Mouse (Mus musculus) liver, embryonic 11.5 days (tissue): ENCODE measurements around the gene Lrtm2. TPM values are rescaled to one million over a fixed set of nuclear protein-coding genes. Genes with fewer than 3 reads are reported as not detected.

ENCODE experiments used
- ATAC-seq: fragments of 200-750 bp; cut with Nextera tagmentation; replicated peaks from 2 replicates; pipeline ENCODE4 v1.8.0; 2017; ENCODE audit warnings: moderate number of reproducible peaks, mild to moderate bottlenecking, moderate TSS enrichment, moderate library complexity; ENCODE audit not compliant: low FRiP score
- DNase-seq: peaks from one replicate; pipeline ENCODE4 v3.0.0-alpha.2; 2017; ENCODE audit warnings: low spot score
- H3K27ac ChIP-seq: fragments of 300-500 bp; sonication (generic); 2 replicates; pipeline ENCODE4 v1.5.1; 2014; ENCODE audit warnings: mild to moderate bottlenecking, low read depth, low read length, control low read depth
- H3K27me3 ChIP-seq: fragments of 300-500 bp; sonication (generic); replicated peaks from 2 replicates; pipeline ENCODE4 v1.6.1; 2014; ENCODE audit warnings: low read length, mixed read lengths; ENCODE audit not compliant: control insufficient read depth, insufficient read depth
- H3K36me3 ChIP-seq: fragments of 300-500 bp; sonication (generic); 2 replicates; pipeline ENCODE4 v1.6.1; 2014; ENCODE audit warnings: mild to moderate bottlenecking, low read length, moderate library complexity, mixed read lengths; ENCODE audit not compliant: control insufficient read depth, insufficient read depth
- H3K4me1 ChIP-seq: fragments of 300-500 bp; sonication (generic); replicated peaks from 2 replicates; pipeline ENCODE4 v1.6.1; 2014; ENCODE audit warnings: low read length, mixed read lengths; ENCODE audit not compliant: control insufficient read depth, insufficient read depth
- H3K4me2 ChIP-seq: fragments of 300-500 bp; sonication (generic); 2 replicates; pipeline ENCODE4 v1.6.1; 2014; ENCODE audit warnings: mild to moderate bottlenecking, control low read depth, moderate library complexity
- H3K4me3 ChIP-seq: fragments of 300-500 bp; sonication (generic); 2 replicates; pipeline ENCODE4 v1.5.1; 2014; ENCODE audit warnings: low read depth, low read length, control low read depth
- H3K9ac ChIP-seq: fragments of 300-500 bp; sonication (generic); 2 replicates; pipeline ENCODE4 v1.6.1; 2014; ENCODE audit warnings: low read depth, low read length, control low read depth
- H3K9me3 ChIP-seq: fragments of 300-500 bp; sonication (generic); 2 replicates; pipeline ENCODE4 v1.6.1; 2016; ENCODE audit warnings: low read length, inconsistent platforms, mixed read lengths; ENCODE audit not compliant: control insufficient read depth
- WGBS: fragments of 180-500 bp; shearing (Covaris S2); extraction: QIAGEN DNeasy Blood & Tissue Kit; methylation state at CpG from one replicate; pipeline ENCODE4 v1.1.7; 2014; 5-methylcytosine and 5-hydroxymethylcytosine counted together
- polyA plus RNA-seq: library from polyadenylated mRNA; unstranded; fragments of >200 nt; fragmentation: Nextera tagmentation; extraction: Ambion mirVana; gene quantifications from 2 replicates; pipeline ENCODE4 v1.2.1, GENCODE M21; 2014

Gene Lrtm2
- polyA plus RNA-seq, 1 experiment from 2014 or later: not detected

- Histone ChIP-seq H3K27ac (no peak overlapping the region), H3K9ac (no peak overlapping the region), H3K9me3 (no peaks in the 10 kb centered on the region), H3K4me3 (no peak overlapping the region), H3K27me3 (no peaks in the 10 kb centered on the region), H3K4me2 (no peak overlapping the region), H3K36me3 (no peaks in the 10 kb centered on the region), H3K4me1 (no peaks in the 10 kb centered on the region)
- no peak for ATAC-seq
- WGBS: 70% methylated on average over 3 of the region's 3 CpGs
- DNase-seq: no peak
These were observed 29.3 kb downstream of the Lrtm2 start for GRCm38 (mm10) chr6:119301310-119301709.

- Histone ChIP-seq H3K27me3 (no peaks in the 10 kb centered on the region), H3K4me3 (no peak overlapping the region), H3K4me2 (no peak overlapping the region), H3K9me3 (no peaks in the 10 kb centered on the region), H3K27ac (no peak overlapping the region), H3K4me1 (no peaks in the 10 kb centered on the region), H3K36me3 (no peaks in the 10 kb centered on the region), H3K9ac (no peak overlapping the region)
- 69% methylated on average over 9 of the region's 9 CpGs for WGBS
- DNase-seq: no peak
- no peak for ATAC-seq
These were observed 49.8 kb downstream of the Lrtm2 start for GRCm38 (mm10) chr6:119280761-119281160.

DNA sequence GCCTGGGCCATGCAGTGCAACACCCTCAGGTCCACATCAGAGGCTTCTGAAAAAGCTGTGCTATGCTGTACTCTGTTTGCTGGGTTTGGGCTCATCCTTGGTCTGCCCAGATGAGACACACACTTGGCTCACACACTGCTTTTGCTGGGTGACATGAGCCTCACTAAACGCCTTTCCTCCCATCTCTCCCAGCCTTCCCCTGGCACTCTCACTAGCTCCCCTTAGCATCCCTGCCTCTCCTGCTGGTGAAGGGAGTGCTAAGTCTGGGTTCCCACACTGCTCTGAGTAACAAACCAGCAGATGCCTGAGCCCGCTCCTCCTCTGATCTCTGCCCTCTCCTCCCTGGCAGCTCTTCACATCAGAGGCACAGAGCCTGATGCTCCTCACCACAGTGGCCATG lies 53.9 kb downstream of the Lrtm2 start:
- ATAC-seq: no peak
- no peaks in the 10 kb centered on the region for H3K4me1 ChIP-seq

More for the DNA sequence above, 53.9 kb downstream of the Lrtm2 start:
- Histone ChIP-seq H3K4me2 (no peak overlapping the region), H3K36me3 (no peaks in the 10 kb centered on the region), H3K9me3 (no peaks in the 10 kb centered on the region), H3K27me3 (no peaks in the 10 kb centered on the region), H3K4me3 (no peak overlapping the region), H3K9ac (no peak overlapping the region), H3K27ac (no peak overlapping the region)
- 79% methylated on average over 2 of the region's 2 CpGs for WGBS
- DNase-seq: no peak

Other genes with a start within 250 kb of the Lrtm2 start
- gene Dcp1b, start 155.5 kb downstream of the Lrtm2 start, polyA plus RNA-seq: 6.6 and 7.8 TPM in 2 replicates
- 1.3 and 2.3 TPM in 2 replicates for gene Cacna1c, start 134.3 kb downstream of the Lrtm2 start, polyA plus RNA-seq
- gene Cacna2d4, start 94.2 kb downstream of the Lrtm2 start, polyA plus RNA-seq: 0.08 TPM in 1 of 2 replicates, not detected in the other
- 15.8 and 16.5 TPM in 2 replicates for gene Adipor2, start 86.9 kb upstream of the Lrtm2 start, polyA plus RNA-seq
- 6.7 and 6.9 TPM in 2 replicates for gene Fbxl14, start 148.9 kb upstream of the Lrtm2 start, polyA plus RNA-seq
- 3.2 and 3.3 TPM in 2 replicates for gene Wnt5b, start 213.6 kb upstream of the Lrtm2 start, polyA plus RNA-seq